Mouse (Mus musculus): ENCODE results near the gene Fam114a2. TPM values are rescaled to one million over a fixed set of nuclear protein-coding genes. Genes with fewer than 3 reads are reported as not detected.

Fam114a2 gene
- total RNA-seq, 1 experiment from 2014 or later: 36.3 TPM

GRCm38 (mm10) chr11:57523418-57523817 is 5.0 kb upstream of the Fam114a2 start:
- no peak for ATAC-seq (replicated peaks; ENCODE audit: insufficient number of reproducible peaks, low FRiP score, low TSS enrichment, poor library complexity, severe bottlenecking)

- no peak for ATAC-seq (replicated peaks; ENCODE audit: insufficient number of reproducible peaks, low FRiP score, low TSS enrichment, poor library complexity, severe bottlenecking)
Observed at GRCm38 (mm10) chr11:57522046-57522445, 3.6 kb upstream of the Fam114a2 start.

- ATAC-seq (replicated peaks; ENCODE audit: insufficient number of reproducible peaks, low FRiP score, low TSS enrichment, poor library complexity, severe bottlenecking): no peak
Observed at GRCm38 (mm10) chr11:57521206-57521605, 2.8 kb upstream of the Fam114a2 start.

GRCm38 (mm10) chr11:57519304-57519703 is 887 bp upstream of the Fam114a2 start:
- no peak for ATAC-seq (replicated peaks; ENCODE audit: insufficient number of reproducible peaks, low FRiP score, low TSS enrichment, poor library complexity, severe bottlenecking)

DNA sequence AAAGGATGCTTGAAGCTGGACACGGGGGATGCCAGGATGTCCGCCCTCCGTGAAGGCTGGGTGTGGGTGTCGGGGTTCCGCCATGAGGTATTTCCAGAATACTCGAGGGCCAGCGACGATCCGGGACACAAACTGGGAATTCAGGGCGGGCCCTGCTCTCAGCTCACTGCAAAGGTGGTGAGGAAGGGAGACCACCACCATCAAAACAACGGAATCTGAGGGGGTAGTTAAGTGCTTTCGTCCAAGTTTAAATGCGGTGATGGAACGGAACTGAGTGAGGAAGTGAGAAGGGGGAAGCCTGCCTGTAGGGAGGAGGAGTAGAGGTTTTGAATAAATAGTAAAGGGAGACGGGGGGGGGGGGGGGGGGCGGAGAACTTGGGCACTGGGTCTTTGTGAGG is 333 bp upstream of the Fam114a2 start:
- peak; percentile 60; the same call in 1 of the 2 replicates for ATAC-seq (replicated peaks; ENCODE audit: insufficient number of reproducible peaks, low FRiP score, low TSS enrichment, poor library complexity, severe bottlenecking)

GRCm38 (mm10) chr11:57516946-57517441 is 1.4 kb downstream of the Fam114a2 start:
- ATAC-seq (replicated peaks; ENCODE audit: insufficient number of reproducible peaks, low FRiP score, low TSS enrichment, poor library complexity, severe bottlenecking): no peak

DNA sequence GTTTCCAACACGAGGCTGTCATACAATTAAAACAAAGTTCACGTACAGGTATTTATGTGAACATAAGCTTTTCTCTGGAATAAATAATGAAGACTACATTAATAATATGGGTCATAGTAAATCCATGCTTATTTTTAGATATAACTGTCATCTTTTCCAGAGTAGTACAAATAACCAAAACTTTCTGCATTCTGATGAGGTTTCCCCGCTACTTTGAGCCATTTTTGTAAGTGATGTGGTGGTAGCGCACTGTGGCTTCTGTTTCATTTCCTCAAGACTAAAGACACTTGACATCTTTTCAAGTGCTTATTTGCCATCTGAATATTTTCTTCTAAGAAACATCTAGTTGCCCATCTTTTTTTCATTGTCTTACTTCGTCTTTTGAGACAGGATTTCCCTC is 3.2 kb downstream of the Fam114a2 start:
- ATAC-seq (replicated peaks; ENCODE audit: insufficient number of reproducible peaks, low FRiP score, low TSS enrichment, poor library complexity, severe bottlenecking): no peak

GRCm38 (mm10) chr11:57506899-57507298 is 11.5 kb downstream of the Fam114a2 start:
- ATAC-seq (replicated peaks; ENCODE audit: insufficient number of reproducible peaks, low FRiP score, low TSS enrichment, poor library complexity, severe bottlenecking): no peak

DNA sequence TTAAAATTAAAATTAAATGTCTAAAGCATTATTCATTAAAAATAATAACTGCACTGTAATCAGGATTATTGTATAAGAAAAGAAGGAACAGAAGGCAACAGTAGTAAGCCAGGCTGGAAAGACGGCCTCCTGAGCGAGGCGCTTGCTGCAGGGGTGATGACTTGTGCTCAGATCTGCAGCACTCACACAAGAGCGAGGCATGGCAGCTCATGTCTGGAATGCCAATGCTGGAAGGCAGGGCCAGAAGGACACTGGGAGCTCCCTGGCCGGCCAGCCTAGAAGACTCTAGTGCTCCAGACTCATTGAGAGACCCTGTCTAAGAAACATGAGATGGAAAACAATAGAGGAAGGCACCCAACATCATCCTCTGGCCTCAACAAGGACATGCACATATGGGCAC is 15.3 kb downstream of the Fam114a2 start:
- ATAC-seq (replicated peaks; ENCODE audit: insufficient number of reproducible peaks, low FRiP score, low TSS enrichment, poor library complexity, severe bottlenecking): no peak

DNA sequence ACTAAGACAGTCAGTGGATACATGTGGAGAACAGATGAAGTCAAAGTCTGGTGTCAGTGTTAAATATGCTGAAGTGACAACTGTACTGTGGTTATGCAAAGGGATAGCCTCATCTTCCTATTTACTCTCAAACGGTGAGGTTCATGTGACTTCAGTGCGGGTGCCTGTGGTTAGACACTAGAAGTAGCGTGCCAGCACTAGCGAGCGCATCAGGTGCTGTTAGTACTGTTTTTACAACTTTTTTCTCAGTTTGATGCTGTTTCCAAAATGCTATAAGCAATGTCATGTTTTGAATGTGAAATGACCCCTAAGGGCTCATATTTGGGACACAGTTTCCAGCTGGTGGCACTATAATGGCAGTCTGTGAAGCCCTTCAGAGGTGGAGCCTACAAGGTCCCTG is 20.2 kb downstream of the Fam114a2 start:
- ATAC-seq (replicated peaks; ENCODE audit: insufficient number of reproducible peaks, low FRiP score, low TSS enrichment, poor library complexity, severe bottlenecking): no peak

DNA sequence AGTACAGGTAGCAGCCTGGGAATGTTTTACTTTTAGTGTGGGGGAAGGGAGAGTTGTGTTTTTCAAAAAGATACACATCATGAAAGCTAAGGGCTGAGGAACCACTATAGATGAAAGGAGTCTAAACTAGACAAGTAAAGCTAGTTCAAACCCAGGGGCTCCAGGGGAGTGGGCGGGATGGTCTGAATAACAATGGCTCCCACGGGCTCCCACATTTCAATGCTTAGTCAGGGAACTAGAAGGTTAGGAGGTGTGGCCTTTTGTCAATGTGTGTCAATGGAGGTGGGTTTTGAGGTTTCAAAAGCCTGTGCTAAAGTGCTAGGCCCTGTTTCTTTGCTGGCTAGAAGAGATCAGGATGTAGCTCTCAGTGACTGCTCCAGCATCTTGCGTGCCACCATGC is 20.7 kb downstream of the Fam114a2 start:
- no peak for ATAC-seq (replicated peaks; ENCODE audit: insufficient number of reproducible peaks, low FRiP score, low TSS enrichment, poor library complexity, severe bottlenecking)

DNA sequence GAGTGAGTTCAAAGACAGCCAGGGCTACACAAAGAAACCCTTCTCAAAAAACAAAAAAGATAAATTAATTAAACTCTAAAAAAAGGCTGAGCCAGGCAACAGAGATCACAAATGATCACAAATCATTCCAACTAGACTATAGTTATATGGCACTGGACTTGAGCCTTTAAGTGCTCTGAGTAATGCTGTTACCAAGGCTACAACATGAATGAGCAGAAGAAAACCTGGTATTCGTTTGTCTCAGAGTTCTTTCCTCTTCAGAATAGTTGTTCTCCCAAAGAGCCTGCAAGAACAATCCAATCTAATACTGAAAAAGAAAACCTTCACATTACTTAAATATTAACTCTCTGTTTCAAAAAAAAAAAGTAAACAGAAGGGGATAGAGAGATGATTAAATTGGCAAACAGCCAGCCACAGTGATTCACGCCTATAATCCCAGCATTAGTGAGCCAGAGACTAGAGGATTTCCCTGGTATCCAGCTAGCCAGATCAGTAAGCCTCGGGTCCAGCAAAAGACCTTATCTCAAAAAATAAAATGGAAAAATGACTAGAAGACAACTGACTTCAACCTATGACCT is 21.9 kb downstream of the Fam114a2 start:
- no peak for ATAC-seq (replicated peaks; ENCODE audit: insufficient number of reproducible peaks, low FRiP score, low TSS enrichment, poor library complexity, severe bottlenecking)

DNA sequence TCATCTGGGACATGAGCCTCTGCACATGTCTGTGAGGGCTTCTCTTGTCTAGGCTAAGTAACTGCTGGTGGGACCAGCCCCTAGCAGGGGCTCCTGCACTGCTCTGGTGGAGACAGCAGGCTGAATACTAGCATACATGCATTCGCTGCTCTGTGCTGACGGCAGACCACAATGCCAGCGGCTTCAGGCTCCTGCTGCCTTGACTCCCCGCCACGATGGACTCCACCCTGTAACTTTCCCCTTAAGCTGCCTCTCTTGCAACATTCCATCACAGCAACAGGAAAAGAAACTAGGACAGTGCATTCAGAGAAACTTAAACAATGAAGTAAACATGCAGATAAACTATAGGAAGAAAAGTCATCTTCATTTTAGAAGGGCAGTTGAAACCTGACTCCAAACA is 30.0 kb downstream of the Fam114a2 start:
- no peak for ATAC-seq (replicated peaks; ENCODE audit: insufficient number of reproducible peaks, low FRiP score, low TSS enrichment, poor library complexity, severe bottlenecking)

DNA sequence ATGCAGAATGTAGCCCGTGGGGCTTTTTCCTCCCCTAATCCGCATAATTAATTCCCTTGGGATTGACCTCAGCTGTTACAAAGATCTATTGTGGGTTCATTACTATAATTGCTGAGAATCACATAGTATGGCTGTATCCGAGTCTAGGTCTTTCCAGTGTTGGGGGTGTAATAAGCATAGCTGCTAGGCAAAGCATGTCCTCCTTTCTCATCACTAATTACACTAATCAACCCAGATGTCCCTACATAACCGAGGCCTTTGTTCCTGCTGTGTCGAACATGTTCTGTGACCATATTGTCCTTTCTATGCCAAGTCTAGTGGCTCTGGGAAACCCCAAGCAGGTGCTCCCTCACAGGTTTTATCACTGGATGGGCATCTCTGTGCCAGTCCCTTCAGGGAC is 40.3 kb downstream of the Fam114a2 start:
- no peak for ATAC-seq (replicated peaks; ENCODE audit: insufficient number of reproducible peaks, low FRiP score, low TSS enrichment, poor library complexity, severe bottlenecking)

DNA sequence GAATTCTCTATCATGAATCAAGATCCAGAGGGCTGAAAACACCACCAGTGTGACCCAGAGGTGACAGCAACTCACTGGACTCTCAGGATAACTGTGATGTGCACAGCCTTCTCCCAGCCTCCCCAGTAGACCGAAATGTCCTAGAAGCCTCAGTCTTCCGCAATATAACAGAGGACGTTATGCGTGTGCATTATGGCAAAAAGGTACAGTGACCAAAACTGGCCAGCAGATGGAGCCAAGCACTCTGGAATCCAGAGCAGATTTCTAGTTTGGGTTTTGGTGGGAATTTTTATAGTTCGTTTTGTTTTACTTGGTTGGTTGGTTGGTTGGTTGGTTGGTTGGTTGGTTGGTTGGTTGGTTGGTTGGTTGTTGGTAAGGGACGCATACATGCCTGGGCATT is 43.3 kb downstream of the Fam114a2 start:
- no peak for ATAC-seq (replicated peaks; ENCODE audit: insufficient number of reproducible peaks, low FRiP score, low TSS enrichment, poor library complexity, severe bottlenecking)

DNA sequence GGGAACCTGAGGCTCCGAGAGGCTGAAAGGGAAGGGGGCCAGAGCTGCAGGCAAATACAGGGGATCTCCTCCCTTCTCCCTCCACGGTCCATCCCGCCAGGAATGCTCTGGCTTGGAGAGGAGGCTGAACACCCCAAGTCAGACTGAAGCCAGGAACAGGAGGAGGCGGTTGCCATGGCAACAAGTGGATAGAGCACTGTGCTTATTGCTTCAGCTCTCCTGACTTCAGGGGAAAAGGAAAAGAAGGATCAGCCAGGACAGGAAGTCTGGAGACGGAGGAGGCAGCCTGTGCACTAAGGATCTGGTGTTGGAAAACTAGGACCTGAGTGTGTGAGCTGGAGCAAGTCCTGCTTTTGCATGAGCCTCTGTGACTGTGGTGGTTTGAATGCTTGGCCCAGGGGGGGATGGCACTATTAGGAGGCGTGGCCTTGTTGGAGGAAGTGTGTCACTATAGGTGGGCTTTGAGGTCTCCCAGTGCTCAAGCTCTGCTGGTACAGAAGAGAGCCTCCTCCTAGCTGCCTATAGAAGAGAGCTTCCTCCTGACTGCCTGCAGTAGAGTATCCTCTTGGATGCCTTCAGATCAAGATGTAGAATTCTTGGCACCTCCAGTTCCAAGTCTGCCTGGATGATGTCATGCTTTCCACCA is 44.0 kb downstream of the Fam114a2 start:
- ATAC-seq (replicated peaks; ENCODE audit: insufficient number of reproducible peaks, low FRiP score, low TSS enrichment, poor library complexity, severe bottlenecking): no peak

DNA sequence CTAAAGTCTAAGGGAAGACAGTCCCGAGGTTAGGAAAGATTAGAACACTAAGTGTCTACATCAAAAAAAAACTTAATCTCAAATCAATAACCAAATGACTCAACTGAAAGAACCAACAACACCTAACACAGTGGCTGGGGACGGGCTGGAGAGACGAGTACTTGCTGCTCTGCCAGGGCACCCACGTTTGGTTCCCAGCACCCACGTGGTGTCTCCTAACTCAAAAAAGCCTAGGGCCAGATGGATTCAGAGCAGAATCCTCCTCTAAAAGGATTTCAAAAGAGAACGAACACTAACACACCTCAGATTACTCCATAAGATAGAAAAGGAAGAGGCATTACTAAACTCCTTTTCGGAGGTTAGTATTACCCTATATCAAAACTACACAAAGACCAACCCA is 47.4 kb downstream of the Fam114a2 start:
- ATAC-seq (replicated peaks; ENCODE audit: insufficient number of reproducible peaks, low FRiP score, low TSS enrichment, poor library complexity, severe bottlenecking): no peak

DNA sequence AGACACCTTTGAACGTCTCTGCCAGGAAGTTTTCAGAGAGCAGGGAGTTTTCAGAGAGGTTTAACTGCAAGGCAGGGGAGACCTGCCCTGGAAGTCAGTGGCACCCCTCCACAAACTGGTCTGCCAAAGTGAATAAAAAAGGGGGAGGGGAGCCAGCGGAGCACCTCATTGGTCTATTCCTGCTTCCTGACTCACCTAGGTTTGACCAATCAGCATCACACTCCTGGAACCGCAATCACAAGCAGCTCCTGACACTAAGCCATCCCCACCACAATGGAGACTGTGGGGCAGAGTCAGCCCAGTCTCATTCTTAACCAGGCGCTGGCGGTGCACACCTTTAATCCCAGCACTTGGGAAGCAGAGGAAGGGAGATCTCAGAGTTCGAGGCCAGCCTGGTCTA is 48.4 kb downstream of the Fam114a2 start:
- ATAC-seq (replicated peaks; ENCODE audit: insufficient number of reproducible peaks, low FRiP score, low TSS enrichment, poor library complexity, severe bottlenecking): no peak

DNA sequence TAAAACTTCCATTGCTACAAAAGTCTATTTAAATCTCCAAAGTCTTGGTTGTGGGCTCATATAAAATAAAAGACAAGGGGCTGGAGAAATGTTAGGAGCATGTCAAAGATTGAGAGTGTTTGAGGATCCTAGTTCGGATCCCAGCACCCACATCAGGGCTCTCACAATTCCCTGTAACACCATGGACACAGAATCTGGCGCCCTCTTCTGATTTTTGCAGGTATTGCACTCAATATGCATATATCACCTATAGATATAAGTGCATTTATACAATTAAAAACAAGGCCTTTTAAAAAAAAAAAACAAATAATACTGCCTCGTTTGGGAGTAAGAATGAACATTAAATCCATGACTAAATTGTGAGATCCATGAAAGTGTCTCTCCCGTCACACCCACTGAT is 49.7 kb downstream of the Fam114a2 start:
- ATAC-seq (replicated peaks; ENCODE audit: insufficient number of reproducible peaks, low FRiP score, low TSS enrichment, poor library complexity, severe bottlenecking): no peak

All from monocyte, adult 5-6 weeks (primary cell).